Mouse (Mus musculus): ENCODE data around the gene Wipf2. TPM values are rescaled to one million over a fixed set of nuclear protein-coding genes. Genes with fewer than 3 reads are reported as not detected.

Gene Wipf2
- polyA plus RNA-seq, 1 experiment from 2014 or later = 1.3 TPM

DNA sequence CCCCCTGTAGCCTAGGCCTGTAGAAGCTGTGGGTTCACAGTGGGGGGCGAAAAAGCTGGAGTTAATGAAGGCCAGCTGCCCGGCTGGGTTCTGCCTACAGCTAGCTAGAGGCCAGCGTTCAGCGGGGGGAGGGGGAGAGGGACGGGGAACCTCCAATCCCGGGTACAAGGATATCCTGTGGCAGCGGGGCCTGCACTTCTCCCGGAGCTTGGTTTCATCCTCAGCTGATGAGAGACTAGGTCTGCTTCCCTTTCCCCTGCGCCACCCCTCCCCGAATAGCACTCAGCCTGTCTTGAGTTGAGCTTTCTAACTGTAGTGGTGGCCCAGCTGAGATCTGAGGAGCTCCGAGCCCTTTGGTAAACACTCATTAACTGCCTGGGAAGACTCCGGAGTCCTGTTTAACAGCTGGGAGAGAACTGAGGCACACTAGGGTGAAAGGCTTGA is 62.5 kb downstream of the Wipf2 start:
- no peak for ATAC-seq (ENCODE audit: low read depth)
- no peak overlapping the region for H3K4me3 ChIP-seq (replicated peaks)
- H3K4me1 ChIP-seq (replicated peaks) = peaks cover 77% of the 10 kb centered on the region
- no peak overlapping the region for H3K4me2 ChIP-seq
- peaks cover 36% of the 10 kb centered on the region for H3K27me3 ChIP-seq
- DNase-seq = no peak
- H3K9ac ChIP-seq = peak overlapping the region; percentile 36; the same call in 1 of the 2 replicates
- WGBS (ENCODE audit: insufficient replicate concordance) = 28% methylated on average over 12 of the region's 12 CpGs
- H3K27ac ChIP-seq = peak overlapping the region; percentile 23
- H3K36me3 ChIP-seq = peaks cover 38% of the 10 kb centered on the region
- H3K9me3 ChIP-seq (replicated peaks) = no peaks in the 10 kb centered on the region

DNA sequence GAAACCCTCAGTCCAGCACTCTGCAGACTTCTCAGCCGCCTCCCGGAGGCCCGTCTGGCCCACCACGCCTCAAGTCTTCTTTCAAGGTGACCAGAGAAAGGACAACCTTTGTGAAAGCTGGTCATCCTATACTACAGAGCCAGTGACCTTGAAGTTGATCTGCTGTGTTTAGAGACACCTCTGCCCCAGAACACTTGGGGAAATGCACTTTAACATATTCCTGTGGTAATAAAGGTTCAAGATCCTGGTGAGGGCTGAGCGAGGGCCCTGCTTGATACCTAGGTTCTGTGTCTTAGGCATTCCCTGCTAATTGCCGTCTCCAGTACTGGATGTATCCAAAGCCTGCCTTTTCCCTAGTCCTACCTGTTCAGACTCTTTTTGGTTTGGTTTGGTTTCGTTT is 63.1 kb downstream of the Wipf2 start:
- 78% methylated on average over 7 of the region's 7 CpGs for WGBS (ENCODE audit: insufficient replicate concordance)

DNA sequence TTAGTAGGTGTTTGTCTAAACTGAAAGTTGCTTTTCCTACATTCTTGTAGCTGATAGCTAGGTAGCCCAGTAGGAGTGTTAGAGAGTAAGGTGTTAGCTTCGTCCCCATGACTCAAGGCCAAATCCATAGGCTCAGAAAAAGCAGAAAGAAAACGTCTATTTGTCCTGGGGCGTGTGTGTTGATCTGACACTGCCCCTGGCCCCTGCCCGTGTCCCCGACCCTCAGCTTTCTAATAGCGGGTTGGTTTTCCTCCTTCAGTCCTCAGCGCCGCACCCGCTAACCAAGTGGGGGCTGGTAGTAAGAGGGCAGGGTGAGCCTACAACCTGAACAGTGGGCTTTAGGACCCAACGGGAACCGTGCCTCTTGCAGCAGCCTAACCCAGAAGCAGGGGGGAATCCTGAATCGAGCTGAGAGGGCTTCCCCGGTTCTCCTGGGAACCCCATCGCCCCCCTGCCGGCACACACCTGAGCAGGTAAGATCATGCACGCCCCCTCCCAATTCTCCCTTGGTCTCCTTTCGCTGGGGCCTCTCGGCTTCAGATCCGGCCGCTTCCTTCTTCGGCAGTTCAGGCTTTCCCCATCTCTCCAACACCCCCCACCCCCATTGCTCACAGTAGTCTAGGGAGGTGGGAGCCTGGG is 64.1 kb downstream of the Wipf2 start, which contains the start of gene Rara:
Rara (plus strand) TSS at position 381 of the 639 bp plus-strand sequence.
- Histone ChIP-seq H3K36me3 (peaks cover 21% of the 10 kb centered on the region), H3K9ac (peak within 1 kb of the TSS; percentile 61), H3K9me3 (replicated peaks) (no peaks in the 10 kb centered on the region), H3K4me1 (replicated peaks) (peaks cover 85% of the 10 kb centered on the region), H3K27me3 (peaks cover 51% of the 10 kb centered on the region), H3K4me2 (peak within 1 kb of the TSS; percentile 63), H3K27ac (no peak within 1 kb of the TSS), H3K4me3 (replicated peaks) (peak within 1 kb of the TSS; percentile 51)
- DNase-seq = no peak
- WGBS (ENCODE audit: insufficient replicate concordance) = 15% methylated on average over 21 of the region's 21 CpGs
- no peak for ATAC-seq (ENCODE audit: low read depth)

More for the DNA sequence above, 63.1 kb downstream of the Wipf2 start:
- H3K27me3 ChIP-seq = peaks cover 42% of the 10 kb centered on the region
- no peaks in the 10 kb centered on the region for H3K9me3 ChIP-seq (replicated peaks)
- H3K9ac ChIP-seq = no peak overlapping the region
- DNase-seq = no peak
- peaks cover 84% of the 10 kb centered on the region for H3K4me1 ChIP-seq (replicated peaks)
- H3K36me3 ChIP-seq = peaks cover 31% of the 10 kb centered on the region
- no peak for ATAC-seq (ENCODE audit: low read depth)
- H3K4me3 ChIP-seq (replicated peaks) = no peak overlapping the region
- no peak overlapping the region for H3K4me2 ChIP-seq
- no peak overlapping the region for H3K27ac ChIP-seq

DNA sequence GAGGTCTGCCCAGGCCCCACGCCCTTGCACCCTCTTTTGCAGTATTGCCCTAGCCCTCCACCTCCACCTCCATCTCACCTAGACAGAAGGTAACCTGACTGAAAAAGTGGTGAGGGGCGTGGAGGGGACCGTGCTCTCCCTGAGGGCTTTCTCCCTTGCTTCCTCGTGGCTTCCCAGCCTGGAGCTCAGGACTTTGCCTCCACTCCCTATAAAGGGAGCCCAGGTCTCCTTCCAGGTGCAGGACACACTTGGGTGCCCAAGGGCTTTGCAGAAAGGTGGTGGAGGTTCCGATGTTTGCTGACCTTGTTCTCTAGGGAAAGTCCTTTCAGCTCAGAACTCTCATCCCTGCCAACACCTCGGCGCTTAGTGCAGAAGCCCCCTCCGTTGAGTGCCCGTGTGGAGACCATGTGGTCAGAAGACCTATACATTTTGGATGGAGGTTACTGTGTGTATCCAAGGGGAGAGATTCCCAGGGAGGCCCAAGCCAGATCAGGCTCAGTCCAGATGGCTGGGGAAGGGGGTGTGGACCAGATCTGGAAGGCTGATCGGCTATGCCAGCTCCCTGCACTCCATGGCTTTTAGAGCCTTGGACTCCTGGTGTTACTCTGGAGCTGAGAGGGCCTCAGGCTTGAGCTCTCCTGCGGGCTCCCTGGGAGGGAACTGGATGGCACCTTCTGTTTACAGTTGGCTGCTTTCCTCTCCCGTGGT is 64.9 kb downstream of the Wipf2 start:
- Histone ChIP-seq H3K9ac (peak overlapping the region; percentile 61), H3K4me1 (replicated peaks) (peaks cover 83% of the 10 kb centered on the region), H3K9me3 (replicated peaks) (no peaks in the 10 kb centered on the region), H3K36me3 (peaks cover 13% of the 10 kb centered on the region), H3K4me3 (replicated peaks) (peak overlapping the region; percentile 51), H3K4me2 (peak overlapping the region; percentile 63), H3K27me3 (peaks cover 59% of the 10 kb centered on the region), H3K27ac (no peak overlapping the region)
- WGBS (ENCODE audit: insufficient replicate concordance) = 24% methylated on average over 12 of the region's 12 CpGs
- ATAC-seq (ENCODE audit: low read depth) (no peak), DNase-seq (no peak)

DNA sequence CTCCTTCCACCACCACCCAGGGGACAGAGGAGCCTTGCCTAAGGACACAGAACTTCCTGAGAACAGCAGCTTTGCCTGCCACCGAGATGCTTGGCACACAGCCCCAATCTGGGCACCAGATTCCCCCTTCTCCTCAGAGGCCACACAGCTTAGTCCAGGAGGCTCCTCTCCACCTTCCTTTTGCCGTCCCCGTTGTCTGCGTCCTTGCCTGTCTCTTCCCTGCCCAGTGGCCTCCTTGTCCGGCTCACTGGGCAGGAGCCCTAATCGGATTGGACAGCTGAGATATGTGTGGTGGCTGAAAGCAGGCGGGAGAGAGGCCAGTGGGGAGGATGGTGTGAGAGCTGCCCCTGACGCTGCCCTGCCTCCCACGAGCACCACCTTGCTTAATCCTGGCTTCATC is 66.1 kb downstream of the Wipf2 start:
- peaks cover 71% of the 10 kb centered on the region for H3K4me1 ChIP-seq (replicated peaks)
- no peak for ATAC-seq (ENCODE audit: low read depth)

DNA sequence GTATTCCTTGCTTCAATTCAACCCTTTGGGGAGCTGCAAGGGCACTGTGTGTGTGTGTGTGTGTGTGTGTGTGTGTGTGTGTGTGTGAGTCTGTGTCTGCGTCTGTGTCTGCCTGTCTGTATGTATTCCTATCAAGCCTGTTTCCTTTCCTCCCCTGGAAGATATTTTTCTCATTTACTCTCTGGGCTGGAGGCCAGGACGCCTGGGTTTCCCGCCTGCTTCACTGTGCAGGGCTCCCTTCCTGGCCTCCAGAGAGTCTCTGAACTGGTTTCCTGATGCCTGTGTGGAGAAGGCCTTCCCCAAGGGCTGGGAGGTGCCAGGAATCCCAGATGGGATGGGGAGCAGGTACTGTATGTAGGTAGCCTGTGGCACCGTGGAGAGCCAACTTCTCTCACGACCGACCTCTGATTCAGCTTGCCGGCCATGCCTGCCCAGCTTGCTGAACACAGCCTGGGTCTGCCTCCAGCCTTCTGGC is 66.7 kb downstream of the Wipf2 start:
- H3K36me3 ChIP-seq = no peaks in the 10 kb centered on the region
- H3K27me3 ChIP-seq = peaks cover 77% of the 10 kb centered on the region
- DNase-seq (no peak), ATAC-seq (ENCODE audit: low read depth) (no peak)
- H3K9ac ChIP-seq = no peak overlapping the region
- H3K4me1 ChIP-seq (replicated peaks) = peaks cover 66% of the 10 kb centered on the region
- WGBS (ENCODE audit: insufficient replicate concordance) = 57% methylated on average over 7 of the region's 7 CpGs
- no peaks in the 10 kb centered on the region for H3K9me3 ChIP-seq (replicated peaks)
- H3K27ac ChIP-seq = 0 out of 2 replicates have a peak overlapping the region, but pooled peaks have one; percentile 20
- H3K4me3 ChIP-seq (replicated peaks) = no peak overlapping the region
- no peak overlapping the region for H3K4me2 ChIP-seq

More for the DNA sequence above, 66.1 kb downstream of the Wipf2 start:
- Histone ChIP-seq H3K9ac (no peak overlapping the region), H3K4me3 (replicated peaks) (no peak overlapping the region), H3K9me3 (replicated peaks) (no peaks in the 10 kb centered on the region), H3K27ac (no peak overlapping the region), H3K4me2 (no peak overlapping the region), H3K27me3 (peaks cover 71% of the 10 kb centered on the region), H3K36me3 (0 out of 2 replicates have a peak, but pooled peaks cover 4% of the 10 kb centered on the region)
- WGBS (ENCODE audit: insufficient replicate concordance) = 39% methylated on average over 9 of the region's 9 CpGs
- DNase-seq = no peak

DNA sequence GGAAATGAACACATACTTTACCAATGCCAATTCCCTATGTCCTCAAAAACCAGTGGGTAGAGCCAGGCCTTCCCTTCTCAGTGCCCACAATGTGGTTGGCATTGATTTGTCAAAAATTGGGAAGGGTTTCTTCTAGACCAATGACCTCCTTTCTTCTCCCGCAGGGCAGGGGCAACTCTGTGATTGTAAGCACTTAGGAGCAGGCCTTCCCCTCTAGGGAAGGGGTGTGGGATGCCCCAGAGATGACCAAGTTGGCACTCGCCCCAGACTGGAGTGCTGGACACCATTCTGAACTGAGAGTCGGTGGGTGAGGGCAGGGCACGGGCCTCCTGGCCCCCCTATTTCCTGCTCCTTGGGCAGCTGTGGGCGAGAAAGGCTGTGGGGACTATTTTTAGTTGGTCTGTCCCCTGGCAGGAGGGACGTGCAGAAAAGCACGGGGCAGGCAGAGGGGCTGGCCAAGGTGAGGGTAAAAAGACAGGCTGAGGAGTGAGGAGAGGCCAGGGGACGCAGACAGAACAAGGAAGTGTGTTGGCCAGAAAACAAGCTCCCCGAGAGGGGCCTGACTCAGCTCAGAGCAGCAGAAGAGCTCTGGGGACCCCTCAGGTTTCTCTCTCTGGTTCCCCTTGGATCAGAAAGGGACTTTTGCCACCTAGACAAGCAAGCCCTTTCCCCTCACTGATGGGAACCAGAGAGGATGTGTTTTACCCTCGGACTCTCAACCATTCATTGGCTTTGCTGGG is 67.5 kb downstream of the Wipf2 start:
- WGBS (ENCODE audit: insufficient replicate concordance) = 23% methylated on average over 10 of the region's 10 CpGs
- H3K4me2 ChIP-seq = no peak overlapping the region
- ATAC-seq (ENCODE audit: low read depth) = no peak
- H3K9me3 ChIP-seq (replicated peaks) = no peaks in the 10 kb centered on the region
- peaks cover 85% of the 10 kb centered on the region for H3K27me3 ChIP-seq
- no peak overlapping the region for H3K27ac ChIP-seq
- DNase-seq = no peak
- H3K9ac ChIP-seq = no peak overlapping the region
- H3K4me3 ChIP-seq (replicated peaks) = no peak overlapping the region
- no peaks in the 10 kb centered on the region for H3K36me3 ChIP-seq
- H3K4me1 ChIP-seq (replicated peaks) = peaks cover 64% of the 10 kb centered on the region

DNA sequence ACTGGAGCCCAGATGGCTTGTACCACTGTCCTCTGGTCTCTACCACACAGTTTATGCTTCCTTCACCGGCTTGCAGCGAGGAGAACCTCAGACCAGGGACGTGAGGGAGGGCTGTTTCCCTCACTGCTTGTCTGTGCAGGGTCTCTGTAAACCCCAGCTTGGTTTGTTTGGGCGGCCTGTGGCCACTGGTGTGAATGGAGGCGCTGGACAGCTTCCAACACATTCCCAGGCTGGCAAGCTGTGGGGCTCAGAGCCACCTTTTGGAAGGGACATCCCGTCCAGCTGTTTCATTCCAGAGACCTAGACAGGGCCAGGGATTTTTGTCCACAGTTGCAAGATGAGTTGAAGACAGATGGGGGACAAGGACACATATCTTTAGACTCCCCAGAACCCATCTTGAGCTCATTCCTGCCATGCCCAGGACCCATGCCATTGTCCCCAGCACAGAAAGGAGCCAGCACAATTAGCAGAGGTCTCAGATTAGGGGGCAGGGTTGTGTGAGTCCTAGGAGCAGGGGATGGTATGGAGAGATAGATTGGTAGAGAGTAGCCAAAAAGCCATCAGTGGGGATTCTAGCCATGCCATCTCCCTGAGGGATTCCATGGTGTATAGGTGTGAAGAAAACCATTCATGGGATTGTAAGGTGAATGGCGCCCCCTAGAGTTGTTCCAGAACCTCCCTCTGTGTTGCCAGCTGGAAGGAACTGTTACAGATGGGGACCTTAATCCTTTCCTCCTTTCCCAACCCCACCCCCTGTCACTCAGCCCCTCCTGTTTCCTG is 68.3 kb downstream of the Wipf2 start:
- H3K36me3 ChIP-seq = no peaks in the 10 kb centered on the region
- no peak for ATAC-seq (ENCODE audit: low read depth)
- no peak overlapping the region for H3K27ac ChIP-seq
- no peak for DNase-seq
- H3K9ac ChIP-seq = no peak overlapping the region
- H3K4me2 ChIP-seq = no peak overlapping the region
- H3K4me1 ChIP-seq (replicated peaks) = peaks cover 68% of the 10 kb centered on the region
- H3K9me3 ChIP-seq (replicated peaks) = no peaks in the 10 kb centered on the region
- peaks cover 93% of the 10 kb centered on the region for H3K27me3 ChIP-seq
- WGBS (ENCODE audit: insufficient replicate concordance) = 25% methylated on average over 7 of the region's 7 CpGs
- H3K4me3 ChIP-seq (replicated peaks) = no peak overlapping the region

DNA sequence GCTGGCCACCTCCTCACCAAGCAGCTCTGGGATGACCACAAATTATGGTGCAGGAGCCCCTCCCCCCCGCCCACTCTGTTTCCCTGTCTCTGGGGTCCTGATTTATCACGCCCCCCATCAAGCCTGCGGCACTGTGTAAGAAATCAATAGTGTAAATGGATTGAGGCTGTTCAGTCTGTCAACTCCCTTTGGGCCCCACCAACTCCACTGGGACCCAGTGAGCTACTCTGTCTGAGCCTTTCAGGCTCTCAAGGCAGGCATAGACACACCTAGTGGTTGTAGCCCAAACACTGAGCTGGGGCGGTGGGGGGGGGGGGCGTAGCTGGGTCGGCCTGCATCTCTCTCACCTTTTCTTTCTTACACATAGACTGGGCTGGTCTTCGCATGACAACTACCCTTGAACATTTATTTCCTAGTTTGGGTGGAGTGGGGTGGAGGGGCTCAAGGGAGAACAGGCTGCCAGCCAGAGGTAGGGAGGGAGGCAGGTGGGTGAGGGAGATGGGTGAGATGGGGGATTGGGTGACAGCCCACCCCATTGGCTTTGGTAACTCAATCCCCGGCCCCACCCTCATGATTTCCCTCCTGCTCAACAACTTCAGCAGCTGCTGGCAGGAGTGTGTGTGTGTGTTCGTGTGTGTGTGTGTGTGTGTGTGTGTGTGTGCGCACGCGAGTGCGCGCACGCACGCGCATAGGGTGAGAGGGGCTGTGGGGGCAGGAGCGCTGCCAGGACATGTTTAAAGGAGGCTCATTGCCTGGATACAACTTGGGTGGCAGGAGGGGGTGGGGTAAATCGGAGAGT is 69.1 kb downstream of the Wipf2 start:
- Histone ChIP-seq H3K4me3 (replicated peaks) (no peak overlapping the region), H3K9ac (no peak overlapping the region), H3K9me3 (replicated peaks) (no peaks in the 10 kb centered on the region), H3K4me1 (replicated peaks) (peaks cover 72% of the 10 kb centered on the region), H3K4me2 (no peak overlapping the region), H3K27me3 (peaks cover 97% of the 10 kb centered on the region), H3K36me3 (no peaks in the 10 kb centered on the region), H3K27ac (no peak overlapping the region)
- ATAC-seq (ENCODE audit: low read depth) = no peak
- DNase-seq = no peak
- 37% methylated on average over 19 of the region's 19 CpGs for WGBS (ENCODE audit: insufficient replicate concordance)

DNA sequence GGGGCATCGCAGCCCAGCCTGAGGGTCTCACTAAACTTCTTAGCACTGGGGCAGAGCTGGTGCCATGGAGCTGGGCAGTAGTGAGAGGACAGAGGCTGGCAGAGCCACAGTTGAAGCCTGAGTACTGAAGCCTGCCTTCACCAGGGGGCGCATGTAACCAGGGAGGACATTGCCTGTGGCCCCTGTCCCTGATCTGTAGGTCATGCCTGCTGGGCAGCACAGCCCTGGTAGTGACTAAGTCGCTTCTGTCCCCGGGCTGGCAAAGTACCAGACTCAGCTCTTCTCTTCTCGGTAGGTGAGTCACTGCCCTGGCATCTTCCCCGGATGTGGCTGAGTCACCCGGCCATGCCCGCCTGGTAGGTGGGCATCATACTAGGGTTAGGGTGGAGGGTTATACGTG is 69.7 kb downstream of the Wipf2 start:
- Histone ChIP-seq H3K4me1 (replicated peaks) (peaks cover 72% of the 10 kb centered on the region), H3K4me3 (replicated peaks) (no peak overlapping the region), H3K4me2 (no peak overlapping the region), H3K9me3 (replicated peaks) (no peaks in the 10 kb centered on the region), H3K27me3 (peaks cover 97% of the 10 kb centered on the region), H3K27ac (no peak overlapping the region), H3K36me3 (no peaks in the 10 kb centered on the region), H3K9ac (no peak overlapping the region)
- ATAC-seq (ENCODE audit: low read depth) = no peak
- DNase-seq = no peak
- WGBS (ENCODE audit: insufficient replicate concordance) = 39% methylated on average over 9 of the region's 9 CpGs
